Mouse (Mus musculus) heart, adult 18-20 months (tissue): Measurements from ENCODE around the gene Lgals3bp. TPM values are rescaled to one million over a fixed set of nuclear protein-coding genes. Genes with fewer than 3 reads are reported as not detected.

Source experiments
- DNase-seq, 2 experiments: peaks; one replicate each; pipeline ENCODE4 v3.0.0; 2021 to 2022; ENCODE audit warnings: mixed read lengths in 1 of 2
- total RNA-seq, 2 experiments: library from RNA; stranded (reverse); gene quantifications; 2 replicates each; pipeline ENCODE4 v1.2.3; 2021

The Lgals3bp gene
- total RNA-seq, 2 experiments from 2014 or later: 19.6 to 34.9 TPM

DNA sequence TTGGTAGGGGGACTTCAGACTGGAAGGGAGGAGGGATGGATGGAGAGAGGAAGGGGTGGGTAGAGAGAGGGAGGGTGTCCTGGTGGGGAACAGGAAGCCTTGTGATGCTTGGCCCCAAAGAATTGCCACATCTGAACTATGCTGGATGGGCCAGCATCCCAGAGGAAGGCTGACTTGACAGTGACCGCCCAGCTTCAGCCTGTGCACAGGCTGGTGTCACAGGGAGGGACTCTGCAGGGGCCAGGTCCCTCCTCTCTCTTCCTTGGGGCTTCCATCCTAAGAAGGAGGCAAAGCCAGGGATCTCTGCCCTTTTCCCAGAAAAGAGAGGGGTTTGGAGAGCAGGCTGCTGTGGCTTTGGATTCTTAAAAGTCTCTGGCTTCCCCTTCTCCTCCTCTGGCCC lies 39.4 kb downstream of the Lgals3bp start:
- DNase-seq: peak in 1 of 2 experiments; percentile 77

DNA sequence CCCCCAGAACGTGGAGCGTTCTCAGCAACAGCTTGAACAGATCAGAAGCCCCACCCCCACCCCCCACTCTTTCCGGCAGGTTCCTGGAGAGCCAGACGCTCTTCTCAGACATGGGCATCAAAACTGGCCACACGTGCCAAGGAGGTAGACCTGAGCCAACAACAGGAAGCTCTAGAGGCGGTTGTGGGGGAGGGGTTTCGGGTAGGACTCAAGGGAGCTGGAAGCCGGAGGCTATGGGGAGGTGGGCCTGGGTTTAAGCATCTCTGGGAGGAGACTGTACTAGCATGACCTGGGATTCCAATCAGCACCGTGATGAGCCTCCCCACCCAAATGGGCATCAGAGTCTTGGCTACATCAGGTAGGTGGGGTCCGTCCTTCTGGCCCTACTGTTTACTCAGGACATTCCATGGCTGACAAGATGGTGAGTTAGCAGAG lies 41.0 kb downstream of the Lgals3bp start:
- peak; percentile 55 to 58 for DNase-seq

GRCm38 (mm10) chr11:118360491-118360890 lies 41.4 kb downstream of the Lgals3bp start:
- DNase-seq: peak; percentile 61 to 78

GRCm38 (mm10) chr11:118355640-118356039 lies 46.3 kb downstream of the Lgals3bp start, which contains the start of gene Timp2:
Gene Timp2 (minus strand): TSS chr11:118355740.
- no peak for DNase-seq

DNA sequence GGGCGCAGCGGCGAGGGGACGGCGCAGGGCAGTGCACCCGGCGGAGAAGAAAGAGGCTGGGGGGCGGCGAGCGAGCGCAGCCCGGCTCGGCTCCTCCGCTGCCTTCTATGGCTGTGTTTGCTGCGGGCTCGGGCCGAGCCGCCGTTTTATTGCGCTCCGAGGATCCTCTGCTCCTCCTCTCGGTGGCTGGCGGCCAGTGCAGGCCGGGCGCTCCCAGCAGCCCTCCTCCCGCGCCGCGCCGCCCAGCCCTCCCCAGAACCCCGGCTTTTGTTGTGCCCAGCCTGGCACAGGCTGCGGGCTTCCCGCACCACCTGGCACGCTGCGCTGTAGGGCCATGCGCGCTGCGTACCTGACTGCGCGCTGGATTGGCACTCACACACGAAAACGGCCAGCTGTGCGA lies 46.7 kb downstream of the Lgals3bp start:
- peak; percentile 91 to 92 for DNase-seq

DNA sequence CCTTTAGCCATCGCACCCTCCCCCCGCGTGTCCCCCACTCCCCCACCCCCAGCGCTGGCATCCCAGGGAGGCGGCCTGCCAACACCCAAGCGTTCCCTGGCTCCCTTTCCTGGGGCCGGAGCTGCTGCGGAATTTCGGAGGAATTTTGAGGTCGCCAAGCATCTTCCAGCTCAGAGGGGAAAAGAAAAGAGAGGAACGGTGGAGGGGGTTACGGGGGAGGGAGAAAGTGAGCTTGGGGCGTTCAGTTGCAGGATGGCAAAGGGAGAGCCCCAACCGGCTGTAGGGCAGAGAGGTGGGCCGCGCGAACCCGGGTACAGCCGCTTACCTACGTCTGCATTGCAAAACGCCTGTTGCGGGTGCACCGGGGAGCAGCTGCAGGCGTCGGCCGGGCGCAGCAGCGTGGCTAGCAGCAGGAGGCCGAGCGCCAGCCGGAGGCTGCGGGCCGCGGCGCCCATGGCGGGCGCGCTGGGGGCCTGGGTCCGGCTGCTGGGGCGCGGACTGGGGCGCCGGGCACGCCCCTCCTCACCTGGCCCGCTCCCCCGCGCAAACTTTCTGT lies 47.2 kb downstream of the Lgals3bp start:
- DNase-seq: peak; percentile 56 to 71

- no peak for DNase-seq
These were observed 52.4 kb downstream of the Lgals3bp start for GRCm38 (mm10) chr11:118349494-118349893.

DNA sequence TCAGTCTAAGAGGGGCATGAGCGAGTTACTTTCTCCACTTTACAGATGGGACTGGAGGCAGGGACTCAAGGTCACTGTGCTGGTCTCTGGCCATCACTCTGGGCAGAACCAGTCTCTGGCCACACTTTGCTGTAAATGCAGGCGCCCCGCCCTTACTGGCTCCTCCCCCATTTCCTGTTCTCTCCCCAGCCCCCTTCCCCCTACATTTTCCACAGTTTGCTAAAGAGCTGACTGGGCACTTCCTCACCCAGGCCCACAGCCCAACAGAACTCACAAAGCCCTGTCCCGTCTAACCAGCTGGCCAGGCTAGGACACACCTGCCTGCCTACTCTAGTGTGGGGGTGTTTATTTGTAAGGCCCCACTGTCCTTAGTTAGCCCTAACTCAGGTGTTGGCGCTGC lies 53.0 kb downstream of the Lgals3bp start:
- peak; percentile 73 to 84 for DNase-seq

DNA sequence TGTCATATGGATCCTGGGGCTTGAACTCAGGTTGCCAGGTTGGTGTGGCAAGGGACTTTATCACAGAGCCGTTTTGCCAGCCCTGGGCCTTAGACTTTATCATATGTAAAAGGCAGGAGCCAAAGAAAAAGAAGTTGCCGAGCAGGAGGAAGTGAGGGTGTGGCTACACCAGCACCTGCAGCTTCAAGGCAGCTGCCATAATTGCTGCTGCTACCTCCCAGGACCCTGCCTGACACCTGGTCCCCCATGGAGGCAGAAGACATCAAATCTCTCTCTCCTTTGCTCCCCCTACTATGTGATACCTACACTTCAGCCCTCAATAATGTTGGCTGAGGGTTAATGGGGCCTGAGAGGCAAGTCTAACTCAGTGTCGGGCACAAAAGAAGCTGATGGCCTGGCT lies 53.5 kb downstream of the Lgals3bp start:
- no peak for DNase-seq

DNA sequence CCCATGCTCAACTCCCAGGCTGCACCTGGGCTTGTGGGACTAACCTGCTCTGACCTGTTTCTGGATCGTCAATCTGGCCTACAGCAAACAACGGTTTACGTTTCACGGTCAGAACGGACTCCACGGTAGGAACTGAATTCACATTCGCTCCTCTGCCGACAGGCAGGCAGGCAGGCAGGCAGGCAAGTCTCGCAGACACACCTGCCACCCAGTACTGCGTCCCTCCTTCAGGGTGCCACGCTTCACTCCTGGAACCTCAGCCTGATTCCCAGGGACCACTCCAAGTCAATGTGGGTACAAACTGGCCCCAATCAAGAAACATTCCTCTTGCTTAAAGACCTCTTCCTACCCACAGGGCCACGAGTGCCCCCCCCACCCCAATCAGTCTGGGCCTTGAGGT lies 54.0 kb downstream of the Lgals3bp start:
- no peak for DNase-seq

- no peak for DNase-seq
These were observed 54.5 kb downstream of the Lgals3bp start for GRCm38 (mm10) chr11:118347391-118347790.

DNA sequence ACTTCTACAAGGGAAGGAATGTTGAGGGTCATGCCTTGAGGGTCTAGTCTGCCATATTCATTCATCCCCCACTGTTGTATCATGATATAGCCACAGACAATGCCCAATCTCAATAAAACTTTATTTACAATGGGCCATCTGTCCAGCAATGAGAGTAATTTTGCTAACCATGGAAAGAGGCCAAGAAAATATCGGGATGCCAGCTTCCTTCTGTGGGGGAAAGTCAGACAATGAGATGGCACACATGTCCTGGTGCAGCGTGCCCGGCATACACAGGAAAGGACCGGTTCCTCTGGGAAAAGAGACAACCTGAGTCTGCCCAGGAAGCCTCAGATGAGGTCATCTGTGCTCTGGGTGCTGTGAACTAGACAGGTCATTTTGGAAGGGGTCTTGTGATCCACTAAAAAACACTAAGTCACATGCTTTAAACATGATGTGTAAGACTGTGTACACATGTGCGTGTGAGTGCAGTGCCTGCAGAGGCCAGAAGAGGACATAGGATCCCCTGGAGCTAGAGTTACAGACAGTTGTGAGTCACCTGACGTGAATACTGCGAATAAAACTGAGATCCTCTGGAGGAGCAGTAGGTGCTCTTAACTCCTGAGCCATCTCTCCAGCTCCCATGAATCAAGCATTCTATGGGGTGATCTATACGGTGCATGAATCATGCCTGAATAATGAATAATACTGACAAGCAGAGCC lies 55.3 kb downstream of the Lgals3bp start:
- DNase-seq: no peak

- DNase-seq: no peak
These were observed 56.2 kb downstream of the Lgals3bp start for GRCm38 (mm10) chr11:118345693-118346092.

- no peak for DNase-seq
These were observed 58.3 kb downstream of the Lgals3bp start for GRCm38 (mm10) chr11:118343629-118344028.

Other genes starting within 250 kb of the Lgals3bp start
- 10 to 100 TPM; 54.1 to 63.2 TPM for gene Cyth1, start 153.5 kb downstream of the Lgals3bp start, total RNA-seq
- 10 to 100 TPM; 12.3 to 12.4 TPM for gene Usp36, start 111.8 kb downstream of the Lgals3bp start, total RNA-seq
- under 1 TPM; 0.39 to 0.42 TPM for gene Cep295nl, start 59.6 kb downstream of the Lgals3bp start, total RNA-seq
- 100 to 1,000 TPM in 1 of 2 experiments, 10 to 100 TPM in 1; 75.0 to 102 TPM for gene Timp2, start 46.4 kb downstream of the Lgals3bp start, total RNA-seq
- 10 to 100 TPM; 17.5 to 18.6 TPM for gene Cant1, start 17.0 kb upstream of the Lgals3bp start, total RNA-seq
- 10 to 100 TPM; 13.4 to 16.4 TPM for gene C1qtnf1, start 26.1 kb upstream of the Lgals3bp start, total RNA-seq
- gene Engase, start 74.7 kb upstream of the Lgals3bp start, total RNA-seq: 1 to 10 TPM; 4.2 to 5.1 TPM